Mouse (Mus musculus) neutrophil, adult 5-6 weeks (primary cell): ENCODE results near the gene Dusp27. TPM values are rescaled to one million over a fixed set of nuclear protein-coding genes. Genes with fewer than 3 reads are reported as not detected.

Experiments used
- ATAC-seq: fragments of 151-379, 151-347 bp; 2 replicates; pipeline ENCODE4 v1.8.0; 2017; ENCODE audit warnings: mild to moderate bottlenecking, moderate TSS enrichment; ENCODE audit not compliant: insufficient number of reproducible peaks, poor library complexity, low FRiP score, severe bottlenecking; ENCODE audit errors: extremely low read depth
- total RNA-seq: library from RNA; stranded (forward); fragments of 200-1000 nt; gene quantifications from 2 replicates; pipeline ENCODE4 v1.2.3, GENCODE M21; 2017

The Dusp27 gene
- total RNA-seq, result not detected in 2 replicates

DNA sequence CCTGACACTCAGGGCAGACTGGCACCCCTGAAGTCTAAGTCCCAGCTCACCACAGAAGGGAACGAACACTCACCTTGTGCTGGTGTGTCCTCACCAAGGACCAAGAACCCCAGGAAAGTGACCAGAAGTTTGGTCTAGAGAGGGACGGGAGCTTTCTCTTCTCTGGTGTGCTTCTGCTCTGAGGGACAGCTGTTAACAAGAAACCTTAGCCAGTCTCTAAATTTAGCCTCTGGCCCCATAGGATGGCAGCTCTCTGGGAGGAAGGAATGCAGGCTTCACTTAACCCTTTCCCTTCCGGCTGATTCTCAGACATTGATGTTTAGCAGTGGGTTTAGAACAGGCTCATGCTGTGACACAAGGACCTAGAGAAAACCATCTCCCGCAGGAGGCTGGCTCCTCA, at the start of gene Dusp27:
Dusp27 (minus strand) TSS at position 204 of the 400 bp plus-strand sequence.
- no peak for ATAC-seq

DNA sequence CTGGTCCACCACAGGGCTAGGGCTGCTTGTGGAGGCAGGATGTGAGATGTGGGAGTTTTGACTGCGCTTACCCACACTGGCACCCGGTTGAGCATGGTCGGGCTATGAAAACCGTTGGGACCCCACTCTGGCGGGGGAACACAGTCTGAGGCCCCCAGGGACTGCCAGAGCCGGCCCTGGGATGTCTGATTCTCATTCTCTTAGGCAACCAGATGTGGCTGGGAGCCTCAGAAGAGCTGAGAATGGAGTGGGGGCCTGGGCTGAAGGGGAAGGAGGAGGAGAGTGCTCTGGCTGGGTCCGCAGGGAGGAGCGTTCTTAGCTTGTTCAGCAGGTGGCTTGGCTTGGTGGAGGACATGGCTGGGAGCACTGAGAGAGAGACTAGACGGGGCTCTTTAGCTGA, 45.9 kb upstream of the Dusp27 start:
- ATAC-seq, result no peak

DNA sequence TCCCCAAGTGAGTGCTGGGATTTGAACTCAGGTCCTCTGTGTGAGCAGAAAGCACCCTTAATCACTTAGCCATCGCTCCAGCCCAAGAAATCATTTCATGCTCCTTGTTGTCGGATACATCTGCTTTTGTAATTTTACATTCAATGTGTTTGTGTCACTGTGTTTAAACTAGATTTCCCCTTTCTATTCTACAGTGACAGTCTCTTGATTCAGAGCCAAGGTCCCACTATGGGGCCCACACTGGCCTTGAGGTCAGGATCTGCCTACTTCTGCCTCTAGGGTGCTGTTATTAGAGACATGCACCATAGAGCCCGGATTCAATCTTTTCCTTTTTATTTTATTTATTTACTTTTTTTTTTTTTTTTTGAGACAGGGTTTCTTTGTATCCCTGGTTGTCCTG, 45.3 kb upstream of the Dusp27 start:
- ATAC-seq, result no peak

DNA sequence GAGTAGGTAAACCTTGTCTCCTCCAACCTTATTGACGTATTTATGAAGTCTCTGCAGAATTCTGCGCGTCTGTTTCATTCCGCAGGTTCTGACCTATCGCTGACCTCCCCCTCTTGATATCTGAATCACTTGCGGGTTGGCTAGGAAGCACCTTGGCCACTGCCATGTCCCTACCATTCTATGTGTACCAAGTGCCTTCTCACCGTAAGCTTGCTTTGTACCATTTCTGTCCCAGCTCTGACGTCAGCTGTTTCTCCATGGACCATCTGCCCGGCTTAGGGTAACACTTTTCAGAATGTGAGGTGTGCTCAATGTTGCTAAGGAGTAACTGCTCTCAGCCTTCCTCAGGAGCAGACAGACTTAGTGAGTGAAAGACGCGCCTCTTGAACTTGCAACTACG, 43.1 kb upstream of the Dusp27 start:
- no peak for ATAC-seq

DNA sequence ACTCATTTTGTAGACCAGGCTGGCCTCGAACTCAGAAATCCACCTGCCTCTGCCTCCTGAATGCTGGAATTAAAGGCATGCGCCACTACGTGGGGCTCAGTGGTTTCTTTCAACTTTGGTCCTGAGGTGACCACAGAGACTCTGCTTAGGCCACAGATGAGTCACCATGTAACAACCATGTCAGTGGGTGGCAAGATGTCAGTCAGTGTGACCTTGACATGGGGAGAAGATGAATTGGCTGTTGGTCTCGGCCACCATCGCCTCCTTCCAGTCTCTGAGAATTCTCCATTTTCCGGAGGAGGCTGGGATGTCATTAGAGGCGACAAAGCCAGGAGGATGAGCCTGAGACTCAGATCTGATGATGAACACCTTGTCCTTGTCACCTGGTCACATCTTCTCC, 42.0 kb upstream of the Dusp27 start:
- no peak for ATAC-seq

DNA sequence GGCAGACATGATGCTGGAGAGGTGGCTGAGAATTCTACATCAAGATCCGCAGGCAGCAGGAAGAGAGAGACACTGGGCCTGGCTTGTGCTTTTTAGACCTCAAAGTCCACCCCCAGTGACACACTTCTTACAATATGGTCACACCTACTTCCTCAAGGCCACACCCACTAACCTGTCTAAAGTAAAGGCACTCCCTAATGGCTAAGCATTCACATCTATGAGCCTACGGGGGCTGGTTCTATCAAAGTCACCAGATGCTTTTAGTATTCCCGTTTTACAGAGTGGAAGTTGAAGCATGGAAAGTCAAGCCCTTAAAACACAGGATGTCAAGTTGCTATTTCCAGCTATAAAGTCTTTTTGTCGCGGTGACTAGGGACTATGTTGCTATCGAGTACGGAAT, 40.3 kb upstream of the Dusp27 start:
- no peak for ATAC-seq

DNA sequence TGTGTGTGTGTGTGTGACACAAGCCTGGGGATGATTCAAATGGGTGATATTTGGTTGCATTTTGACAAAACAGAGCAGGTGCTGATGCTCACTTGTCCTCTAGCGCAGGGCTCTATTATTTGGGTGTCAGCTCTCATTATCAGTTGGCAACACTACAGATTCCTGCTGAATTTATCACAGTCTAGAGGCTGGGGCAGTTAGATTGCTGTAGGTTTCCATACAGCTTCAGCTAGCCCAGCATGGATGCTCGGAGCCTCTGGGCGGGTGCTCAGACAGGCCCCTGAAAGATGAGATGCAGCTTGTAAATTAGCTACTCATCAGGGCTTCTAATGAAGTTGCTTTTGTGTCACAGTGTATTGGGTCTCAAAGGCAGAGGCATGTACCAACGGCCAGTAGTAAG, 39.7 kb upstream of the Dusp27 start:
- no peak for ATAC-seq

DNA sequence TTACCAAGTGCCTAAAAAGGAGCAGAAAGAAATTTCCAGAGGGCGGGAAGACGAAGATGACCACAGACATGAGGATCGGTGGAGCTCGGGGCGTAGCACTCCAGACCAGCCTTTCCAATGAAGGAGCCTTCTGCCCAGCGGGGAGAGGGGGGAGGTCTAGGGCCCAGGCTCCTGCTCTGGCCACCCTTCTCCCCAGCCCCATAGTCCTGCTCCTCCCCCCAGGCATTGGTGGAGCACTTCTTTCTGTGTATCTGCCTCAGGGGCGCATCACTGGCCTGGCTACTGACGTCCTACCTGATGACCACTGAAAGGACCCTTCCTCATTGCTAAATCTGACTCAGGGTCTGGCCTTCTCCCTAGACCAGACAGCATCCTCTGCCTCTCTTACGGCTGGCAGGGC, 37.4 kb upstream of the Dusp27 start:
- no peak for ATAC-seq

DNA sequence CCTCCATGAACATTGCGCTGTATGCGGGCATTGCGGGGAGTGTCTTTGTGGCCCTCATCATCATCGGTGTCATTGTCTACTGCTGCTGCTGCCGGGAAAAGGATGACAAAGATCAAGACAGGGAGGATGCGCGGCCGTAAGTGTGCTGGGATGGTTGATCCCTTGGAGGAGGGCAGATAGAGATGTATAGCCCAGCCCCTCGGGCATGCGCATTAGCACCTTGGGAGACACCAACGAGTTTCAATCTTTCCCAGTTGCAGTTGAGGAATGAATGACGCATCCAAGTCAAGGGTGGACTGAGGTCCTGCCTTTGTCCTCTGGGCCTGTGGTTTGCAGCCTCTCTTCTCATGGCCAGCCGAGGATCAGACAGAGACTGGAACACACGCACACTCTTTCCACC, 36.9 kb upstream of the Dusp27 start:
- no peak for ATAC-seq

DNA sequence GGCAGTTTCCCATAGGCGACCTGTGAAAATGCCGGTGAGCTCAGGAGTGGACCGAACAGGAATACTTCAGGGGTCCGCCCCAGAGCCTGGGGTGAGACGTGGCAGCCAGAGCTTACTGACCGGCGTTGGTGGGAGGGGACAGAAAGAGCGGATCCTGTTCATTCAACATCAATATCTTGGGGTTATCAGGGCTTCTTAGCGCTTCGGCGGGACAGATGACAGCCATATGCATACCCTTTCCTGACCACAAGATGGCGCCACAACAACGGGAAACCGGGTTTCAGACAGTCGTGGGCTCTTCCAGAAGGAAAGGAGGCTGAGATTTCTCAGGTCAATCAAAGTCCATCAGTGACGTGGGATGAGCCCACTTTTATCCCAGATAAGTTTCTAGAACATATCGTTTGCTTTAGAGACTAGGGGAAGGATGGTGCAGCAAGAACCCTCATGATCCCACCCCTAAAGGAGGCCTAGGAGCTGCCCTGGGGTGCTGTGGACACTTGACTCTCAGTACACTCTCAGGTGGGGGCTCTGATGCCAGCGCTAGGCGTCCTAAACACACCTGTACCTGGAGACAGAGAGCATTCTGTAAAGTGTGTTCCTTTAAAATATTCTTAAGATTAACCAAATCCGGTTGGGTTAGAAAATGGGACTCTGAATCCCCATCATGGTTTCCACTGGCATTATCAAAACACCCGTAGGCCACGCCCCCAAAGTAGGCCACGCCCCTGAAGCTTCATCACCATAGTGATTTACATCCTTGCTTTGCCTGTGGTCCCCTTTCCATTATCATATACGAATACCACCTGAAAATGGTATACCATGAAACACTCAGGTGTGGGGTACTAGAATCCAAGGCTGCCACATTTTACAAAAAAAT, 33.1 kb upstream of the Dusp27 start:
- ATAC-seq, result no peak

DNA sequence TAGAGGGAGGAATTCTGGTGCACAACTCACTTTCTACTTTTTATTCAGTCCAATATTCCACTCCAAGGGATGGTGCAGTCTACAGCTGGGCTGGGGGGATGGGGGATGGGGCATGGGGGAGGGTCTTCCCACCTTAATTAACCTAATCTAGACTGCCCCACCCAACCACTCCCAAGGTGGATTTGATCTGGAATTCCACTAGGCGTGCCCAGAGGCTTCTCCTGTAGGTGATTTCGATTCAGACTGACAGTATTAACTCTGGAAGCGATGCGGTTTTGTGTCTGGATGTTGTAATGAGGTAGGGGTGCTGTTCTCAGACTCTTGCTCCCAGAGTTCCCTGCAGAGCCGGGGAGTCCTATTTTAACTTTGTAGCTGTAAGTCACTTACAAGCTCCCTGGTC, 32.4 kb upstream of the Dusp27 start:
- no peak for ATAC-seq

DNA sequence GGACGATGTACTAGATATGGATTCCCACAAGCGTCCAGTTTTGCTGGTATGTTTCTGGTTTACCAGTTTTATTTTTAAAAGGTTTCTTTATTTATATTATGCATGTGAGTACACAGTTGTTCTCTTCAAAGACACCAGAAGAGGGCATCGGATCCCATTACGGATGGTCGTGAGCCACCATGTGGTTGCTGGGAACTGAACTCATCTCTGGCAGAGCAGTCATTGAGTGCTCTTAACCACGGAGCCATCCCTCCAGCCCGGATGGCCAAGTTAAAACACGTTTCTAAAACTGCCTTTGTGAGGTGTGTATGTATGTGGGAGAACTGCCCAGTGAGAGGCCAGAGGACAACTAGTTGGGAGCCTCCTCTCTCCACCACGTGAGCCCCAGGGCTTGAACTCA, 30.9 kb upstream of the Dusp27 start:
- no peak for ATAC-seq

DNA sequence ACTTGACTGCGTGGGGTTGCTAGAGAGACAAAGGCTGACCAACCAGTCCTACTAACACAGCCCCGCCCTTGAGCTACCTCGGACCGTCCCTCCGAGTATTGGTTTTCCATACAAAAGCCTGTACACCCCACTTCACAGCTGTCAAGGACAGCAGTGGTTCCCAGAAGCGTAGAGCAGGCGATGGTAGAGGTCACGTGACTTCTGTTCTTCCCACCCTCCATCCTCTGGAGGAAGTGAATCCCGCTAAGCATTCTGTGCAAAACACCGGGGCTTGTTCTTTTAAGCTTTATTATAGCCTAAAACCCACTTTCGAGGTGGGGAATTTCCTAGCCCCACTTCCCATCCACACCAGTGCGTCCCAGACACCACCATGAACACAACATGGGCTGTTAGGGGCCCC, 30.0 kb upstream of the Dusp27 start:
- no peak for ATAC-seq

DNA sequence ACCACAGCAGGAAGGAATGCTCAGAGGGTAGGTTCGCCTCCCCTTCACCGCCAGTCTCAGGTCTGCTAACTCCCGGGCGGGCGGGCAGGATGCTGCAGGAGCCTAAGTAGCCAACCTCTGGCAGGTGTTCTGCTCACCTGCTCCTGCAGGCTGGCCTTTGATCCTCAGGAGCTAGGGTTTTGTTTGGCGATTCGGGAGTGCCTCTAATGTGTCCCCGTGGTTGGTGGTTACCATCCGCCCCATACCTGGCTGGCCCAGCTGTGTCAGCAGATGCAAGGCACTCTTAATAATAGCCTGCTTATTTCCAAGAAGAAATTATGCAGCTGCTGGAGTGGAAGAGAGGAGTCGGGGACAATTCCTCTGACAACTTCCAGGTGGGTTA, 27.4 kb upstream of the Dusp27 start:
- ATAC-seq, result no peak

DNA sequence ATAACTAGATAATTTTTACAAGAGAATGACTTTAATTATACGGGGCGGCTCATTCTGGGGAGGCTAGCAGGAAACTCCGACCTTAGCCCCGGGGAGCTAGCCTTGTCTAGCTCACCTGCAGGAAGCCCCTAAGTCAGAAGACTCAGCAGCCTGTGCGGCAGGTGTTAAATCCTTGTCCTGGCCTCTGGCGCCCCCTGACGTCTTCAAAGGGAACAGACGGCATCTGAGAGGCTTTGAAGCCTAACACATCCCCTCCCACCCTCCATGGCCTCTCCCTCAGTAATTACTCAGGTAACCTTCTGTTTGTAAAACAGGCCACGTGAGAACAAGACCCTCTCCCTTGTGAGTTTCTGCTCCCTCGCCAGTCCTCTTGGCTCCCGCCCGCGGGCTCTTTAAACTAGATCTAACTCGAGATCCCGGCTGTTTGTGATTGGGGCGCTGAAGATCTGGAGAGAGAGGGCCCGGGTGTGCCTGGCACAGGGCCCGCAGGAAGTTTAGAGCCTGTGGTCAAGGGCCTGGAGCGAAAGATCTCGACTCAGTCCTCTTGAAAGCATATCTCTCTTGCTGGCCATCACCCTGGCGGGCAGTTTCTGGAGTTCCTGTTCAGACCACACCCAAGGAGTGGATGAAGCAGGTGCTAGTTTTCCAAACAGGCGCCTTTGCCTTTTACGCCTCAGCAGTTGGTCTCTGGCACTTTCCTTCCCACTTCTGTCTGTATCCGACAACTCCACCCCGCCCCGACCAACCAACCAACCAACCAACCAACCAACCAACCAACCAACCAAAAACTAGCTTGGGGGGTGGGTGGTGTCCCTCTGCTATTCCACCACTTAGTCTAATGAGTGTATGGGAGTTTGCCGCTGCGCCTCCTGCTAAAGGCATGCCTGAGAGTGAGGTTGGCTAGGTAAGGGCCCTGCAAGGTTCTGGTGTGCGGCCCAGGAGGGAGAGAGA, 26.7 kb upstream of the Dusp27 start:
- ATAC-seq, result peak; percentile 81

DNA sequence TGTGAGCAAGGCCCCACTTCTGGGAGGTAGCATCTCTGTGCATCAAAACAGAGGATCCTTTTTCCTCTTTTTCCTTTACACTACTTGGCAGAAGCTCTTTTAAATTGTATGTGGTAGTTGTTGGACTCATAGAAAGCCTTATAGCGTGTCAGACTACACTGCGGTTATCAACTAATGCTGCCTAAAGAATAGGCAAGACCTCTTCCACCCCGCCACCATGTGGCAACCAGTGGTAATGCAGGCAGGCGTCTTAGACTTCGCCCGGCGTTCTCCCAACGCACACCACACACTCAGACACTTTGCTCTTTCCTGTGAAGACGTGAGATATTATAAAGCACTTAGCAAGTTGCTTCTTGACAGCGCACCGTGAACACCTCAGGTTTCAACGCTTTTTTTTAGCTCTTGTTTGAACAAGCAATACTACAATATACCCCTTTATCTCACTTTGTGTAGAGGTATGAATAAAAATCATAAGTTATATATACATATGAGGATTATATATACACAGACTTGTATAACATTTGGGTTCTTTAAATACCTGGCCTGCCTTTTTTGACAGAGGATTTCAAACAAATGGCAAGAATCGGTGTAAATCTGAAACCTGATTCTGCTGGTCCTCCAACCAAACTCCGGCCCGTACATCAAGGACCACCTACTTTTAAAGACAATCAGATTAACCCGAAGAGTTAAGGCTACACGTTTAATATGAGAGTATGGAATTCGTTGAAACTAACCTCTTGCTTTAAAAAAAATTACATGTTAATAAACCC, 25.8 kb upstream of the Dusp27 start:
- ATAC-seq, result peak; percentile 73

DNA sequence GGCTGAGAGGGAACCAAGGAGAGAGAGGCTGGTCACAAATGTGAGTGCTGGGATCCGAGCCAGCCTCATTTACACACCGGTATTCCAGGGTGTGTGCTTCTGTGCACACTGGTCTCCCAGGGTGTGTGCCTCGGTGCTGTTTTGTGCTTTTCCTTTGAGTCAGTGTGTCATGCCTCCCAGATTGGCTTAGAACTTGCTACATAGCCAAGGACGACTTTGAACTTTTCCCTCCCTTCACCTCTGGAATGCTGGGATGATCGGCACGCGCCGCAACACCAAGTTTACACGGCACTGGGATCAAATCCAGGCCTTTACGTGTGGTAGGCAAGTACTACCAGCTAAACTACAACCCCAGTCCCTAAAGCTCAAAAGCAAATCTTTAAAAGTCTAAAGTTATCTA, 24.3 kb upstream of the Dusp27 start:
- ATAC-seq, result no peak

DNA sequence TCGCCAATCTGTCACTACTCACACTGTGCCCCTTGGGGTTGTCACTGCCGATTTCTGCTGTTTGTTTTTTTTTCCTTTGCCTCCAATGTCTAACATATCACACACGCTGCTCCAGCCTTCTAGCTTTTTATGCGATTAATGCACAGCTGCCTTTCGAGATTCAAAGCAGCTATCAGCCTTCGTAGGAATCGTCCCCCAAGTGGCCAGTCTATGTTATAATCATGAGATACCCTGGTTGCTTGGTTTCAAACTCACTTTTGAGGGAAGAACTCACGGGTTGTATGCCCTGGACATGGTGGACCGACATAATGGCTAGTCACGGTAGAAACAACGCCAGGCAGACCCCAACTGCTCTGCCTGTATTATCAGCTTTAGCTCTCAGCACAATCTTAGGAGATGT, 23.6 kb upstream of the Dusp27 start:
- ATAC-seq, result no peak

DNA sequence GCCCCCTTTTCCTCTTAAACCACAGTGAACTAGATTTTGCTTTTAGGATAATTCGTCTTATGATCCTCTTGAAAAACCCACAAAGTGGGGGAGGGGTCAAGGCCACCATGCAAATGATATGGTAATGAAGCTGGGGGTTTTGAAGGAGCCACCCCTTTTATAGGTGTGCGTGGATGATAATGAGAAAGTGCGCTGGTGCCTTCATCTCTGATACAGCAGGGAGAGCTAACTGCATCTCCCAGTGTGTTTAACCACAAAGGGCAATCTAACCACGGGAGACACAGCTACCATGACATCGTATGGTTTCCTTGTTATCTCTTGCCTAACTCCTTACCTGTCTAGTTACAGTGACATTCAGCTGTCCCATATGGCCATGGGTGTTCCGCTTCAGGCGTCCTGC, 22.3 kb upstream of the Dusp27 start:
- no peak for ATAC-seq
